Mouse (Mus musculus) MEL (cell line): ENCODE data around the gene Pdik1l. TPM values are rescaled to one million over a fixed set of nuclear protein-coding genes. Genes with fewer than 3 reads are reported as not detected.

Source experiments
- DNase-seq: peaks from one replicate; pipeline ENCODE4 v3.0.0; 2011; ENCODE audit warnings: low read depth, low spot score
- H3K27ac ChIP-seq: 2 replicates; pipeline ENCODE4 v1.5.1; 2012; ENCODE audit warnings: low read depth, mild to moderate bottlenecking, control low read depth, low read length, moderate library complexity; ENCODE audit not compliant: control insufficient read depth
- H3K27me3 ChIP-seq, 2 experiments: fragments of 150-350 bp in 1 of 2; sonication (generic) in 1 of 2; 2 replicates each; pipeline ENCODE4 v1.6.1; 2012; ENCODE audit warnings: low read length in 2 of 2, mild to moderate bottlenecking in 2 of 2, improper control_type of control experiment in 1 of 2, moderate library complexity in 1 of 2; ENCODE audit not compliant: insufficient read depth in 2 of 2, control insufficient read depth in 1 of 2
- H3K36me3 ChIP-seq, 2 experiments: 2 replicates each; pipeline ENCODE4 v1.6.1; 2012 to 2014; ENCODE audit warnings: low read length in 2 of 2, improper control_type of control experiment in 1 of 2, inconsistent platforms in 1 of 2, mild to moderate bottlenecking in 1 of 2; ENCODE audit not compliant: insufficient read depth in 2 of 2, control insufficient read depth in 1 of 2
- H3K4me1 ChIP-seq, 2 experiments: fragments of 150-350 bp in 1 of 2; sonication (generic) in 1 of 2; 2 replicates each; pipeline ENCODE4 v1.6.1; 2012; ENCODE audit warnings: low read length in 2 of 2, improper control_type of control experiment in 1 of 2, mild to moderate bottlenecking in 1 of 2; ENCODE audit not compliant: insufficient read depth in 2 of 2, control insufficient read depth in 1 of 2
- H3K4me3 ChIP-seq, 2 experiments: fragments of 150-350 bp in 1 of 2; sonication (generic) in 1 of 2; 2 replicates each; pipeline ENCODE4 v1.5.1; 2012; ENCODE audit warnings: low read depth in 2 of 2, low read length in 2 of 2, mild to moderate bottlenecking in 2 of 2, moderate library complexity in 2 of 2, control low read depth in 1 of 2, improper control_type of control experiment in 1 of 2; ENCODE audit not compliant: control insufficient read depth in 1 of 2, insufficient read depth in 1 of 2
- H3K79me2 ChIP-seq: 2 replicates; pipeline ENCODE4 v1.6.1; 2012; ENCODE audit warnings: mild to moderate bottlenecking, low read length, moderate library complexity; ENCODE audit not compliant: control insufficient read depth, poor library complexity, insufficient read depth
- H3K9ac ChIP-seq: 2 replicates; pipeline ENCODE4 v1.6.1; 2012; ENCODE audit warnings: low read depth, mild to moderate bottlenecking, control low read depth, low read length, moderate library complexity; ENCODE audit not compliant: control insufficient read depth, poor library complexity, severe bottlenecking
- H3K9me3 ChIP-seq: fragments of 150-350 bp; sonication (generic); replicated peaks from 2 replicates; pipeline ENCODE4 v1.6.1; 2012; ENCODE audit warnings: mild to moderate bottlenecking, low read length, improper control_type of control experiment, moderate library complexity; ENCODE audit not compliant: insufficient read depth
- BHLHE40 ChIP-seq: IDR thresholded peaks from 2 replicates; pipeline ENCODE4 v1.6.1; 2012; ENCODE audit warnings: low read depth, mild to moderate bottlenecking, inconsistent platforms, low read length, improper control_type of control experiment, borderline replicate concordance
- CTCF ChIP-seq, 3 experiments: IDR thresholded peaks in 2 of 3; conservative IDR thresholded peaks in 1 of 3; 2 replicates each; pipeline ENCODE4 v1.5.1; 2011 to 2012; ENCODE audit warnings: low read length in 3 of 3, low read depth in 2 of 3, mild to moderate bottlenecking in 2 of 3, improper control_type of control experiment in 1 of 3, inconsistent platforms in 1 of 3, mixed read lengths in 1 of 3, moderate library complexity in 1 of 3; ENCODE audit not compliant: control insufficient read depth in 1 of 3, insufficient read depth in 1 of 3, poor library complexity in 1 of 3, severe bottlenecking in 1 of 3
- ETS1 ChIP-seq: IDR thresholded peaks from 2 replicates; pipeline ENCODE4 v1.6.1; 2012; ENCODE audit warnings: low read depth, mild to moderate bottlenecking, inconsistent platforms, low read length, improper control_type of control experiment, moderate library complexity
- MAFK ChIP-seq: IDR thresholded peaks from 2 replicates; pipeline ENCODE4 v1.6.1; 2011; ENCODE audit warnings: low read depth, mild to moderate bottlenecking, low read length, improper control_type of control experiment, borderline replicate concordance
- MAX ChIP-seq: IDR thresholded peaks from 2 replicates; pipeline ENCODE4 v1.6.1; 2011; ENCODE audit warnings: low read length, improper control_type of control experiment
- MAZ ChIP-seq: IDR thresholded peaks from 2 replicates; pipeline ENCODE4 v1.6.1; 2012; ENCODE audit warnings: low read depth, mild to moderate bottlenecking, inconsistent platforms, low read length, improper control_type of control experiment
- MEF2A ChIP-seq: IDR thresholded peaks from 2 replicates; pipeline ENCODE4 v1.6.1; 2014; ENCODE audit warnings: low read depth, mild to moderate bottlenecking, inconsistent platforms, low read length, improper control_type of control experiment; ENCODE audit not compliant: poor library complexity, insufficient replicate concordance, severe bottlenecking; ENCODE audit errors: extremely low read depth
- MXI1 ChIP-seq: IDR thresholded peaks from 2 replicates; pipeline ENCODE4 v1.6.1; 2011; ENCODE audit warnings: mild to moderate bottlenecking, low read depth, low read length, improper control_type of control experiment
- POLR2A ChIP-seq, 2 experiments: IDR thresholded peaks; 2 replicates each; pipeline ENCODE4 v1.6.1; 2011 to 2012; ENCODE audit warnings: low read length in 2 of 2, mild to moderate bottlenecking in 2 of 2, control low read depth in 1 of 2, improper control_type of control experiment in 1 of 2, low read depth in 1 of 2, moderate library complexity in 1 of 2; ENCODE audit not compliant: control insufficient read depth in 1 of 2, insufficient read depth in 1 of 2, poor library complexity in 1 of 2
- POLR2AphosphoS2 ChIP-seq: IDR thresholded peaks from 2 replicates; pipeline ENCODE4 v1.6.1; 2011; ENCODE audit warnings: low read length, improper control_type of control experiment
- RAD21 ChIP-seq: IDR thresholded peaks from 2 replicates; pipeline ENCODE4 v1.6.1; 2011; ENCODE audit warnings: mild to moderate bottlenecking, low read depth, low read length, improper control_type of control experiment
- SIN3A ChIP-seq: IDR thresholded peaks from 2 replicates; pipeline ENCODE4 v1.6.1; 2012; ENCODE audit warnings: low read length, improper control_type of control experiment, inconsistent platforms
- SMC3 ChIP-seq: IDR thresholded peaks from 2 replicates; pipeline ENCODE4 v1.6.1; 2011; ENCODE audit warnings: low read depth, low read length, improper control_type of control experiment
- TAL1 ChIP-seq: IDR thresholded peaks from 2 replicates; pipeline ENCODE4 v1.6.1; 2012; ENCODE audit warnings: mild to moderate bottlenecking, inconsistent platforms, low read length, moderate library complexity, mixed read lengths
- TBP ChIP-seq: IDR thresholded peaks from 2 replicates; pipeline ENCODE4 v1.8.0; 2011; ENCODE audit warnings: low read depth, low read length, improper control_type of control experiment
- UBTF ChIP-seq: IDR thresholded peaks from 2 replicates; pipeline ENCODE4 v1.6.1; 2012; ENCODE audit warnings: low read depth, mild to moderate bottlenecking, inconsistent platforms, low read length, improper control_type of control experiment, moderate library complexity, borderline replicate concordance; ENCODE audit not compliant: insufficient read depth
- USF2 ChIP-seq, 2 experiments: IDR thresholded peaks; 2 replicates each; pipeline ENCODE4 v1.6.1; 2011 to 2012; ENCODE audit warnings: improper control_type of control experiment in 2 of 2, low read length in 2 of 2, borderline replicate concordance in 1 of 2, inconsistent platforms in 1 of 2, low read depth in 1 of 2, mild to moderate bottlenecking in 1 of 2; ENCODE audit not compliant: insufficient read depth in 1 of 2
- ZKSCAN1 ChIP-seq: IDR thresholded peaks from 2 replicates; pipeline ENCODE4 v1.6.1; 2012; ENCODE audit warnings: low read depth, mild to moderate bottlenecking, inconsistent platforms, low read length, improper control_type of control experiment, moderate library complexity
- ZMIZ1 ChIP-seq: IDR thresholded peaks from 2 replicates; pipeline ENCODE4 v1.6.1; 2012; ENCODE audit warnings: low read depth, mild to moderate bottlenecking, inconsistent platforms, low read length, improper control_type of control experiment, moderate library complexity
- polyA plus RNA-seq, 2 experiments: library from polyadenylated mRNA; stranded (reverse) in 1 of 2; unstranded in 1 of 2; fragments of >175 nt in 1 of 2; fragments of >200 nt in 1 of 2; gene quantifications; 2 replicates each; pipeline versions ENCODE4 v1.2.1 to v1.2.4; 2012; ENCODE audit warnings: low replicate concordance in 2 of 2, low read depth in 1 of 2; ENCODE audit not compliant: insufficient read length in 2 of 2, insufficient read depth in 1 of 2, missing spikeins in 1 of 2
- total RNA-seq: library from RNA; depleted of rRNA; stranded (reverse); fragments of 300-350 nt; gene quantifications from 2 replicates; pipeline ENCODE4 v1.2.3, GENCODE M21; 2012

Pdik1l gene
- total and polyA plus RNA-seq, 3 experiments = 11.7 to 32.1 (median 13.0) TPM

GRCm38 (mm10) chr4:134234876-134235275 lies 52.8 kb downstream of the Pdik1l start:
- Histone ChIP-seq H3K27ac (no peak overlapping the region), H3K4me3 (no peak overlapping the region), H3K27me3 (peaks cover 0 to 5% of the 10 kb centered on the region in 2 experiments; a peak in 2 of 4 replicates), H3K9ac (no peak overlapping the region), H3K79me2 (no peaks in the 10 kb centered on the region), H3K9me3 (no peaks in the 10 kb centered on the region), H3K4me1 (peaks cover 0 to 2% of the 10 kb centered on the region in 2 experiments; a peak in 1 of 4 replicates), H3K36me3 (no peaks in the 10 kb centered on the region)
- no peak for TF ChIP-seq MAZ
- TF ChIP-seq BHLHE40 = no peak
- no peak for TF ChIP-seq ZMIZ1
- no peak for TF ChIP-seq MXI1
- no peak for TF ChIP-seq MEF2A
- no peak for TF ChIP-seq SIN3A
- TF ChIP-seq TBP = no peak
- DNase-seq = no peak

DNA sequence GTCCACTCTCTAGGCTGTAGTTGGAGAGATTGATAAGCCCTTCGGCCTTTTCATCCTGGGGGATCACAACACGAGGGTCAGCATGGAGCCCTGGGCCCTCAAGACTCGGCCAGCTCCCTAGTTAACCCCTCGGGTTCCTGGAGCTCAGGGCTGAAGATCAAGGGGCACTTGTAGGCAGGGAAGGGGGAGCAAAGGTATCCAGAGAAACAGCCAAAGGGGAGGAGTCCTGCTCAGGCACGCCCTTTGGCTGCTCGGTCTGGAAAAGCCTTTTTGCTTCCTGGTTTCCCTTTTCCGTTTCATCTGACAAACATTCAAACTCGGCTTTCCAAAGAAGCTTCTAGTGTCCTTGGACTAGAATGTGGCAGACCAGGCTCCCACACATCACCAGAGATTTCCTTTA lies 57.3 kb downstream of the Pdik1l start:
- Histone ChIP-seq H3K36me3 (no peaks in the 10 kb centered on the region), H3K4me1 (no peaks in the 10 kb centered on the region), H3K27me3 (peaks cover 0 to 4% of the 10 kb centered on the region in 2 experiments; a peak in 2 of 4 replicates), H3K4me3 (no peak overlapping the region), H3K27ac (no peak overlapping the region), H3K9ac (no peak overlapping the region), H3K9me3 (no peaks in the 10 kb centered on the region), H3K79me2 (no peaks in the 10 kb centered on the region)
- TF ChIP-seq MAFK = no peak
- TF ChIP-seq ZKSCAN1 = no peak
- TF ChIP-seq UBTF = no peak
- no peak for TF ChIP-seq TBP
- no peak for TF ChIP-seq POLR2AphosphoS2
- TF ChIP-seq RAD21 = no peak
- TF ChIP-seq ETS1 = no peak
- no peak for TF ChIP-seq MAX
- TF ChIP-seq TAL1 = no peak
- no peak for DNase-seq

DNA sequence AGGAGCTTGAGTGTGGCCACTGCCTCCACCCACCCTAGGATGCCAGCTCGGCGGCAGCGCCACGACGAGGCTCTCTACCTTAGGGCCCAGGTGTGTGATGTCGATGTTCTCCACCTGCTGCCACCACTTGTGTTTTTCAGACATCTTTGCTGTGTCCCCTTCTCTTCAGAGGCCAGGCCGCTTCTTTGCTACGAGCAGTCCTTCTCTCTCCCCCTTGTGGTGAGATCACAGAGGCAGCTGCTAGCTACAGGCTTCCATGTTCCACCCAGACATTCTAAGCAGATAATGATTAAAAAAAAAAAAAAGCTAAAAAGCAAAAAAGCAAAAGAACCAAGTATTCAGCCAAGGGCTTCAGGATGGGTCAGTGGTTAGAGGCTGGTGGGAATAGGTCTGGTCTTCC lies 60.5 kb downstream of the Pdik1l start, which contains the start of gene Catsper4:
TSS of gene Catsper4 (minus strand) at position 190 of the 400 bp plus-strand sequence.
- Histone ChIP-seq H3K4me3 (no peak within 1 kb of the TSS), H3K9ac (no peak within 1 kb of the TSS), H3K36me3 (no peaks in the 10 kb centered on the region), H3K27me3 (peaks cover 0 to 1% of the 10 kb centered on the region in 2 experiments; a peak in 2 of 4 replicates), H3K9me3 (no peaks in the 10 kb centered on the region), H3K79me2 (no peaks in the 10 kb centered on the region), H3K27ac (no peak within 1 kb of the TSS), H3K4me1 (no peaks in the 10 kb centered on the region)
- DNase-seq = no peak
- TF ChIP-seq POLR2A (IDR thresholded peaks at IDR 0.05; ENCODE audit: control insufficient read depth in 1 of 2, insufficient read depth in 1 of 2, low read depth in 1 of 2, low read length in 2 of 2, poor library complexity in 1 of 2) (no peak), CTCF (IDR thresholded peaks at IDR 0.05 in 2 of 3, conservative IDR thresholded peaks at IDR 0.05 in 1 of 3; ENCODE audit: control insufficient read depth in 1 of 3, insufficient read depth in 1 of 3, low read depth in 2 of 3, low read length in 3 of 3, poor library complexity in 1 of 3, severe bottlenecking in 1 of 3) (peak in 2 of 3 experiments; percentile 23 to 25; a peak in 1 of 6 replicates), SMC3 (peak; percentile 34), TAL1 (no peak), POLR2AphosphoS2 (no peak), UBTF (no peak), USF2 (IDR thresholded peaks at IDR 0.05; ENCODE audit: borderline replicate concordance in 1 of 2, insufficient read depth in 1 of 2, low read depth in 1 of 2, low read length in 2 of 2) (no peak)
